Mouse (Mus musculus): ENCODE measurements around the gene Eif3g. TPM values are rescaled to one million over a fixed set of nuclear protein-coding genes. Genes with fewer than 3 reads are reported as not detected.

The Eif3g gene
- total RNA-seq, 1 experiment from 2014 or later, result 146 TPM

- DNase-seq, result no peak
These were observed 9.0 kb downstream of the Eif3g start for GRCm38 (mm10) chr9:20889185-20890141.

DNA sequence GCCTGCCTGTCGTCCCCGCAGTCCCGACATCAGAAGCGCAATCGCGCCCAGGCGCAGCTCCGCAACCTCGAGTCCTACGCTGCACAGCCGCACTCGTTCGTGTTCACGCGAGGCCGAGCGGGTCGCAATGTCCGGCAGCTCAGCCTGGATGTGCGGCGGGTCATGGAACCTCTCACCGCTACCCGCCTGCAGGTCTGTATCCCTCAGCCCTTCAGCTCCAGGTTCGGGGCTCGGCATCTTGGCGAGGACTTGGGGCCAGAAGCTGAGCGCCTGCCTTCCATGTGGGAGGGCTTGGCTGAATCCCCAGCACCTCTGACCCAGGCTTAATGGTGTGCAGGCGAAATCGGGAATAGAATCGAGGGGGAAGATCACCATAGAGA, 10.0 kb downstream of the Eif3g start:
- peak; percentile 58 for DNase-seq

DNA sequence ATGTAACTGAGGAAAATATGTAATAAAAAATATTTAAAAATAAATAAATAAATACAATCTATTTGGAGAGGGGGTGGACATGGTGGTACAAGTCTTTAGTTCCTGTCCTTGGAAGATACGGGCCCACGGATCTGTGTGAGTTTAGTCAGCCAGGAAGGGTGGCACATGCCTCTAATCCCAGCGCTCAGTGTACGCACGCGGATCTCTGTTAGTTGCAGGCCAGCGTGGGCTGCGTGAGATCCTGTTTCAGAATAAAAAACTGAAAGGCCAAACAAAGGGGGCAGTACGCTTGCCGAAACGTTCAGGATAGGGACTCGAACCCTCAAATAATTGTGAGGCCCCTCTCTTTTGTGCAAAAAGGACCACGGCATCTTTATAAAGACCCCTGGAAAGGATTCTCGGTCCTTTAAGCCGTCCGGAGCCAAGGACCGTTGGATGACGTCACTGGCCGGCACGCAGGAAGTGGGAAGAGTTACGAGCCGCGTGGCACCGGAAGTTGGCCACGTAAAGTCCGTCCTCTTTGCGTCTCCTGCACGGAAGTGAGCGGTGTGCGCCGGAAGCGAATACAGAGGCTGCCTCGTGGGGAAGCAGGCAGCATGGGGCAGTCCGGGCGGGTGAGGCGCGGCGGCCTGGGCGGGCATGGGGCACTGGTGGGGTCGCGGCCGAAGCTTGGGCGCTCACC, 10.6 kb downstream of the Eif3g start, which contains the start of gene Ppan:
Gene Ppan, plus strand, starts transcription at position 472 of the 682 bp plus-strand sequence.
- DNase-seq, result peak; percentile 96

- no peak for DNase-seq
These were observed 11.2 kb downstream of the Eif3g start for GRCm38 (mm10) chr9:20887191-20887590.

- no peak for DNase-seq
These were observed 11.9 kb downstream of the Eif3g start for GRCm38 (mm10) chr9:20886563-20886962.

GRCm38 (mm10) chr9:20879097-20879792, 19.2 kb downstream of the Eif3g start, which contains the start of gene Angptl6:
Gene Angptl6, minus strand, starts transcription at chr9:20879727.
- no peak for DNase-seq

DNA sequence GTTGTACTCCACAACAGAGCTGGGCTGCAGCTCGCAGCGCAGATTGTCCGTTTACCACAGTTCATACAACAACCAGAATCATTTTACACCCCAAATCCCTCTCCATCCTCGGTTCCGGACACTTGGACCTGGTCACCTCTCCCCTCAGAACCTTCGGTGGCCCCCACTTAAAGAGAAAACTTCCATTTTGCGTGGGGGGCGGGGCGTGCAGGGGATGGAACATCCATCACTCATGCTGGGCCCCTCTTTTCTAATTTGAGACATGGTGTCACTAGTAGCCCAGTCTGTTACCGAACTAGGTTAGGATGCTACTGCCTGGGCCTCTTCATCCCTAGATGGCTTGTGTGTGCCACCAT, 19.7 kb downstream of the Eif3g start:
- no peak for DNase-seq

- DNase-seq, result peak; percentile 100
These were observed 20.2 kb downstream of the Eif3g start for GRCm38 (mm10) chr9:20878041-20878709.

GRCm38 (mm10) chr9:20877118-20878040, 21.0 kb downstream of the Eif3g start:
- no peak for DNase-seq

GRCm38 (mm10) chr9:20876318-20877117, 21.9 kb downstream of the Eif3g start:
- no peak for DNase-seq

- DNase-seq, result no peak
These were observed 23.2 kb downstream of the Eif3g start for GRCm38 (mm10) chr9:20875021-20875790.

DNA sequence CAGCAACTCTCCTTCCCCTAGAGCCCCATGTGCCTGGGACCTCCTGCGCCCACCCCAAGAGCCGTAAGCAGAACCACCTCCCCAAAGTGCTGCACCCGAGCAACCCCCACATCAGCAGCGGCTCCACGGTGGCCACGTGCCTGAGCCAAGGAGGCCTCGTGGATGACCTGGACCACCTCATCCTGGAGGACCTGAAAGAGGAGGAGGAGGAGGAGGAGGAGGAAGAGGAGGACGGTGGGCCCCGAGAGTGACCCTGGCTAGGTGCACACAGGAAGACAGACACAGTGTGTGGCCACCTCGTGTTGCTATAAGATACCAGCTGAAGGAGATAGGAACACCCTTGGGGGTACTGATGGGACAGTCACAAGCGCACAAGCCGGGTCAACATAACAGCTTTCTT, 24.9 kb downstream of the Eif3g start:
- DNase-seq, result no peak

DNA sequence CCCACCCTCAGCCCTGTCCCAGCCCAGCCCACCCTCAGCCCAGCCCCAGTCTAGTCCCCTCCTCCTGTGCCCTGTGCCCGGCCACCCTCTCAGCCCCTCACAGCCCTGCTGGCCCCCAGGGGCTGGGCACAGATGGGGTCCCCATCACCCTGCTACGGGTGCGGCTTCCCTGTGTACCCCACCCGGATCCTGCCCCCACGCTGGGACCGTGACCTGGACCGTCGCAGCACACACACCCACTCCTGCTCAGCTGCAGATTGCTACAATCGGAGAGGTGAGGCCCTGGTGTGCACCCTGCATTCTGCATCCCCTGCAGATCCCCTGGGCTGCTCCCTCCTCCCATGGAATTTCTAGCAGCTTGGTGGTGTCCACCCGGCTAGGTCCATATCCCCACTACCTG, 25.4 kb downstream of the Eif3g start:
- DNase-seq, result no peak

DNA sequence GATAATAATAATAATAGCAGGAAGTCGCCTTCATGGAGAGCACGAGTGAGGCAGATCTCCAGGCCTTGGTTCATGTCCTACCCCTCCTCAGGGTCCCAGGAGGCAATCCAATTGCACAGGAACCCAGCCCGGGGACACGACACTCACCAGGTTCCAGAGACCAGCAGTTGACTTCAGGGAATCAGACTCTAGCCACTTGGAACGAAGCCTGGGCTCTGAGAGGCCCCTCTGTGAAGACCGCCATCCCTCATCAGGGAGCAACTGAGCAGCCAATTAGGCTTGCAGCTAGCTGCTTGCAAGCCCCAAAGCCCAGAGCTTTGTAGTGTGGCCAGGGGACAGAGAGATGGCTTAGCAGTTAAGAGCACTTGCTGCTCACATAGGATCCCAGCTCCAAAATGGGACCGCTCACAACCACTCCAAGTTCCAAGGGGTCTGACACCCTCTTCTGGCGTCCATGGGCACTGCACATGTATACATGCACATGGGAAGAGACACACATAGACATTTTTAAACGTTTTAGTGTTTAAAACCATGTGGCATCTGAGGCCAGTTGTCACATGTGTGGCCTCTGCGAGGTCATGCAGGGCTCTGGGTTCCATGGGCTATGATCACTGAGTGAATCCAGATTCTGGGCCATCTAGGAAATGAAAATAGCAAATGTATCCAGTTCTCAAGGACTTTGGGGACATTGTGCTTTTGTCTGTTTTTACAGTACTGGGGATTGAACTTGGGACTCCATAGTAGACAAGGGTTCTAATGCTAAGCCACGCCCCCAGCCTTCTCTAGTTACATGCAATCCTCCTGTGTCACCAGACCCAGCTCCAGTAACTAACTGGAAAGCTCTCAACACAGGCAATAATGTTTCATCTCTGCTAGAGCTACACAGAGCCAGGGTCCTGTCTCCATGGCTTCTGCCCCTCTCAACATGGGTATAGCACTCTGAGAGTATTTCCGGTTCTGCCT, 27.9 kb downstream of the Eif3g start:
- no peak for DNase-seq

- DNase-seq, result peak; percentile 58
These were observed 29.2 kb downstream of the Eif3g start for GRCm38 (mm10) chr9:20869246-20869645.

DNA sequence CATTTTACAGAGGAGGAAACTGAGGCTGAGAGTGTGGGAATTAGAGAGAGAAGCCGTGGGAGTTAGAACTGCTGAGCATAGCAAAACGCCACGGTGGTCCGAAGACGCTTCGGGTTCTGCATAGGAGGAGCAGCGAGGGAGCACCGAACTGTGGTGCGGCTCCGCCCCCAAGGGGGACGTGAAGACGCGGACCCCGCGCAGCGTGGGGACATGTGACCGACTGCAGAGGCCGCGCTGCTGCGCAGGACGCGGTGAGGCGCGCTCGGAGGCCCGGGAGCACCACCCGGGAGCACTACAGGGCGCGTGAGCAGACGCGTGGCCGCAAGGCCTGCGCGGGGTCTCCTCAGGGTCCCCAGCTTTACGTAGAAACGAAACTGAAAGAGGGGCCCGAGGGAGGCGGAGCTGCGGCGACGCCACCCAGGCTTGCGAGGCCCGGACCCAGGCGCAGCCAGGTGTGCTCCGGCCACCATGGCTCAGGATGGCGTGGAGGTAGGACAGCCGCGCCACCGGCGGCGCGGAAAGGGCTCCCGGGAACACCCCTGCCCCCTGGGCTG, 29.9 kb downstream of the Eif3g start, which contains the start of gene A230050P20Rik:
Gene A230050P20Rik, plus strand, starts transcription at position 195 of the 554 bp plus-strand sequence.
- DNase-seq, result peak; percentile 77

DNA sequence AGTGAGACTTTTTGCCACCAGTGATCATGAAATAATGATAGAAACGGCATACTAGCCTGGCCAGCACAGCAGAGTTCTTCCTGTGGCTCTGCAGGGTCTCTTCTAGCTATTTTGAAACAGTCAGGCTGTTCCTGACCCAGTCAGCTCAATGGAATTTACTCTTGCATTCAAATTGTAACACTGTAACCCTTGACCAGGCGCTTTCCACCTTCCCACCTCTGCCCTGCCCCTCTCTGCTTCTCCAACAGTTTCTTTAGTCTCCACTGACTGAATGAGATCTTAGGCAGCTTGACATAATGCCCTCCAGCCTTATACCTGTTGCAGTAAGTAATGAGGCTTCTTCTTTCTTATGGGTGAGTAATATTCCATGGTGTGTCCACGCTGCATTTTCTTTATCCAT, 31.5 kb downstream of the Eif3g start:
- no peak for DNase-seq

- DNase-seq, result no peak
These were observed 36.2 kb downstream of the Eif3g start for GRCm38 (mm10) chr9:20862225-20862624.

Measured in adrenal gland, postnatal 14 days (tissue).